Mouse (Mus musculus) testis, adult 2 months (tissue): ENCODE data around the gene Ablim1.

ENCODE experiments used
- CTCF ChIP-seq: fragments of 200-500 bp; IDR thresholded peaks from 2 replicates; pipeline ENCODE4 v1.5.1; 2012; ENCODE audit warnings: low read depth, mild to moderate bottlenecking, inconsistent platforms, low read length, moderate library complexity; ENCODE audit not compliant: control insufficient read depth, insufficient read depth, insufficient replicate concordance
- POLR2A ChIP-seq: fragments of 200-500 bp; IDR thresholded peaks from 2 replicates; pipeline ENCODE4 v1.6.1; 2012; ENCODE audit warnings: low read depth, mild to moderate bottlenecking, inconsistent platforms, low read length, moderate library complexity; ENCODE audit not compliant: control insufficient read depth

DNA sequence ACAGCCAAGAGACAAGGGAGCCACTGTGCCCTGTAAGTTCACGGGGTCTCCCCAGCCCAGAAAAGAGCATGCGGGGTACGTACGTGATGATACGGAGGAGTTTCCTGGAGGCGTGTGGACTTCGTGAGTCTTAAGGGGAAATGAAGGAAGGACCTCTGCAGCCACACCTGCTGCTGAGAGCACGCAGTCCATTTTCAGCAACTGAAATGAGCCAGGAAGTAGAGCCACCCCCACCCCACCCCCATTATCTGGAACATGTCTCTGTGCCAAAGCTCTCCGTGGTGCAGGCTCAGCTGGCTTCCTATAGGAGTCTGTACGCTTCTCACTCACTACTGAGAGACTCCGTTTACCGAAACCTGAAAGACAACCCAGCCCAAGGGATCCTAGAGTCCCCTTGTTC is 121.3 kb downstream of the Ablim1 start:
- TF ChIP-seq CTCF (no peak), POLR2A (no peak)
